8 mouse cellular contexts compared by ENCODE assay signal in the genomic region with DNA sequence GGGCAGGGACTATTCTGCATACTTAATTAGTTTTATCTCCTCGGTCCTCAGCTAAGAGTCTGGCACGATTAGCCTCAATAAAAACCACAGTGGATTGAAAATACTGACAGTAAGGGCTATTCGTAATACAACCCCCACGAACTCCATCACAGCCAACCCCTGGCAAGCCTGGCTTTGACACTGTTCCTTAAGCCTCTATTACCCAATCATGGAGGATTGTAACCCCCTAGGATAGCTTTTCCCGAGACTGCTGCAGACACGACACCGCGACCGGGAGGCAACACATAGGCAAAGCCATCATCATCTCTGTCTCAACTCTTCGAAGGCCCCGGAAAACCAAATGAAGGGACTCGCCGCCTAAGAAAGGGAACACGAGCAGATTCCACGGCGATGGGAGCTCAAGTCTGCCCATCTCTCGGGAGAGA. TPM values are rescaled to one million over a fixed set of nuclear protein-coding genes. Genes with fewer than 3 reads are reported as not detected.
A peak's percentile ranks its signal among the peaks of the same experiment; 100 is the strongest.
DNase-seq lines count a peak whose midpoint lies in the region; ATAC-seq and TF ChIP-seq lines count a peak whose summit lies in the region.

No protein-coding gene starts in this region.

- H3K9me3 ChIP-seq in kidney, postnatal 0 days (replicated peaks; ENCODE audit: low read length), result no peaks in the 10 kb centered on the region

- TF ChIP-seq CTCF in kidney, postnatal 0 days (IDR thresholded peaks at IDR 0.05; ENCODE audit: low read depth), result no peak
- TF ChIP-seq CTCF in bone marrow, adult 2 months (IDR thresholded peaks at IDR 0.05; ENCODE audit: control insufficient read depth, insufficient read depth, low read length), result no peak

- no peaks in the 10 kb centered on the region for H3K36me3 ChIP-seq in kidney, postnatal 0 days (ENCODE audit: insufficient read depth, low read length)

- H3K4me3 ChIP-seq in kidney, postnatal 0 days (replicated peaks; ENCODE audit: low read depth, low read length), result peak overlapping the region; percentile 98
- peak overlapping the region; percentile 79 for H3K4me3 ChIP-seq in bone marrow, adult 2 months (replicated peaks; ENCODE audit: control insufficient read depth, low read depth, low read length)

- H3K4me2 ChIP-seq in kidney, postnatal 0 days (ENCODE audit: low read length), result peak overlapping the region; percentile 84

- no peaks in the 10 kb centered on the region for H3K27me3 ChIP-seq in kidney, postnatal 0 days (ENCODE audit: insufficient read depth, low read length)

- no peak for TF ChIP-seq POLR2A in bone marrow, adult 2 months (IDR thresholded peaks at IDR 0.05; ENCODE audit: borderline replicate concordance, control insufficient read depth, low read depth, low read length)

- DNase-seq in kidney, postnatal 0 days (ENCODE audit: low spot score), result peak; percentile 56
- no peak for DNase-seq in kidney, postnatal 36 days
- DNase-seq in forelimb bud, embryonic 11.5 days (ENCODE audit: low read depth, low spot score), result peak; percentile 23
- peak; percentile 40 for DNase-seq in lung, postnatal 10 days
- DNase-seq in urinary bladder, adult 2 months (ENCODE audit: low spot score), result no peak
- no peak for DNase-seq in layer of hippocampus, adult 9-10 months (ENCODE audit: low spot score)
- no peak for DNase-seq in thymus, postnatal 36 days

- H3K4me1 ChIP-seq in kidney, postnatal 0 days (replicated peaks; ENCODE audit: insufficient read depth, low read length), result 0 out of 2 replicates have a peak, but pooled peaks cover 6% of the 10 kb centered on the region
- H3K4me1 ChIP-seq in bone marrow, adult 2 months (ENCODE audit: control insufficient read depth, insufficient read depth, low read length), result no peaks in the 10 kb centered on the region; the same call in 1 of the 2 replicates

- WGBS in kidney, postnatal 0 days, result under 1% methylated on average over 17 of the region's 17 CpGs
- WGBS in bone marrow, adult 2 months, result under 1% methylated on average over 17 of the region's 17 CpGs

- no peak for ATAC-seq in kidney, postnatal 0 days (replicated peaks; ENCODE audit: low FRiP score, low read depth)

- peak overlapping the region; percentile 93 for H3K9ac ChIP-seq in kidney, postnatal 0 days (ENCODE audit: low read depth, low read length)

- peak overlapping the region; percentile 95 for H3K27ac ChIP-seq in kidney, postnatal 0 days
- H3K27ac ChIP-seq in bone marrow, adult 2 months (ENCODE audit: control insufficient read depth, insufficient read depth, low read depth, low read length, poor library complexity), result peak overlapping the region; percentile 89

RNA-seq across cellular contexts. Expression of a gene that starts 0.6 kb away (rescaled TPM):
- 107 and 109 TPM in 2 replicates for polyA plus RNA-seq in kidney, postnatal 0 days (2015; fragmentation: Nextera tagmentation; extraction: Ambion mirVana)
- polyA plus RNA-seq in bone marrow, adult 2 months (2011; ENCODE audit: insufficient read depth, insufficient read length, low replicate concordance, missing spikeins), result 29.3 and 48.0 TPM in 2 replicates
- 85.8 and 88.3 TPM in 2 replicates for polyA plus RNA-seq in urinary bladder, adult 2 months (2012; rRNA removed)

RNA-seq across cellular contexts. Expression of a gene that starts 48.3 kb away (rescaled TPM):
- 15.7 and 16.6 TPM in 2 replicates for polyA plus RNA-seq in kidney, postnatal 0 days (2015; fragmentation: Nextera tagmentation; extraction: Ambion mirVana)
- 22.0 and 36.6 TPM in 2 replicates for polyA plus RNA-seq in bone marrow, adult 2 months (2011; ENCODE audit: insufficient read depth, insufficient read length, low replicate concordance, missing spikeins)
- polyA plus RNA-seq in urinary bladder, adult 2 months (2012; rRNA removed), result 33.3 and 37.3 TPM in 2 replicates

Comparison
In these comparisons a context has a peak if more than half of its experiments do, and no peak if none do; other contexts are left out.
1. DNase-seq: peak in kidney, postnatal 0 days (single experiment), forelimb bud, embryonic 11.5 days (single experiment) and lung, postnatal 10 days (single experiment); none in kidney, postnatal 36 days (0 of 2), urinary bladder, adult 2 months (single experiment), layer of hippocampus, adult 9-10 months (single experiment) and thymus, postnatal 36 days (0 of 2).